Comparison of ENCODE assay signal across 8 mouse cellular contexts in genomic region chr14:79451681-79452590, GRCm38 (mm10). TPM values are rescaled to one million over a fixed set of nuclear protein-coding genes. Genes with fewer than 3 reads are reported as not detected.
A peak's percentile ranks its signal among the peaks of the same experiment; 100 is the strongest.
DNase-seq lines count a peak whose midpoint lies in the region; ATAC-seq and TF ChIP-seq lines count a peak whose summit lies in the region.
"Not testable (repeated sequence)": the region's sequence is repeated elsewhere in the genome, so short reads cannot be mapped to it uniquely, and the experiment has no call there.

Gene Kbtbd6 (plus strand): TSS chr14:79451835.

- not testable (repeated sequence) for H3K36me3 ChIP-seq in limb, embryonic 13.5 days; midbrain, embryonic 15.5 days (replicated peaks)

- not testable (repeated sequence) for H3K4me1 ChIP-seq in limb, embryonic 13.5 days; midbrain, embryonic 15.5 days

- 17% methylated on average over 49 of the region's 89 CpGs for WGBS in limb, embryonic 13.5 days
- WGBS in midbrain, embryonic 15.5 days, result 19% methylated on average over 47 of the region's 89 CpGs

- TF ChIP-seq POLR2A in brain, embryonic 14.5 days (IDR thresholded peaks at IDR 0.05; ENCODE audit: borderline replicate concordance, extremely low read depth, insufficient read depth, insufficient read length, poor library complexity, severe bottlenecking), result not testable (repeated sequence)

- peak within 1 kb of the TSS; percentile 69 for H3K4me2 ChIP-seq in limb, embryonic 13.5 days (replicated peaks)
- peak within 1 kb of the TSS; percentile 65 for H3K4me2 ChIP-seq in midbrain, embryonic 15.5 days

- not testable (repeated sequence) for TF ChIP-seq CTCF in brain, embryonic 14.5 days (IDR thresholded peaks at IDR 0.05; ENCODE audit: borderline replicate concordance, extremely low read depth, insufficient read depth, insufficient read length)

- not testable (repeated sequence) for H3K27ac ChIP-seq in limb, embryonic 13.5 days; midbrain, embryonic 15.5 days

- DNase-seq in B cell, adult 2 months, result peak; percentile 80 to 81
- peak; percentile 97 for DNase-seq in brain, embryonic 14.5 days (ENCODE audit: low read depth)
- peak; percentile 72 to 83 for DNase-seq in heart, adult 9 months (ENCODE audit: low spot score in 2 of 2)
- DNase-seq in kidney, adult 9 months, result peak; percentile 82
- peak; percentile 48 to 66 for DNase-seq in spleen, adult 18-20 months

- peak within 1 kb of the TSS; percentile 62; the same call in 1 of the 2 replicates for H3K9ac ChIP-seq in limb, embryonic 13.5 days
- peak within 1 kb of the TSS; percentile 27 for H3K9ac ChIP-seq in midbrain, embryonic 15.5 days

- peaks cover 12% of the 10 kb centered on the region for H3K9me3 ChIP-seq in limb, embryonic 13.5 days
- H3K9me3 ChIP-seq in midbrain, embryonic 15.5 days, result not testable (repeated sequence)

- ATAC-seq in erythroblast, adult 5-6 weeks (replicated peaks; ENCODE audit: low FRiP score, poor library complexity, severe bottlenecking), result peak; percentile 96
- peak; percentile 90 for ATAC-seq in limb, embryonic 13.5 days (ENCODE audit: low FRiP score, low read depth)
- ATAC-seq in midbrain, embryonic 15.5 days (replicated peaks), result peak; percentile 90

- H3K4me3 ChIP-seq in limb, embryonic 13.5 days, result peak within 1 kb of the TSS; percentile 59
- H3K4me3 ChIP-seq in midbrain, embryonic 15.5 days, result peak within 1 kb of the TSS; percentile 51

- H3K27me3 ChIP-seq in limb, embryonic 13.5 days; midbrain, embryonic 15.5 days (replicated peaks): not testable (repeated sequence)

RNA-seq across cellular contexts. Expression of gene Kbtbd6, which starts in this region (rescaled TPM):
- 2.6 and 3.7 TPM in 2 replicates for polyA plus RNA-seq in brain, embryonic 14.5 days (2012; rRNA removed)
- 0.96 and 2.1 TPM in 2 replicates for total RNA-seq in erythroblast, adult 5-6 weeks (2015; ENCODE audit: low replicate concordance)
- 2.6 and 3.6 TPM in 2 replicates for total RNA-seq in erythroblast, adult 5-6 weeks (2017; ENCODE audit: low replicate concordance)
- 3.4 and 3.7 TPM in 2 replicates for polyA plus RNA-seq in limb, embryonic 13.5 days (2015; fragmentation: Nextera tagmentation; extraction: Ambion mirVana)
- polyA plus RNA-seq in midbrain, embryonic 15.5 days (2015; fragmentation: Nextera tagmentation; extraction: Ambion mirVana), result 1.7 and 1.9 TPM in 2 replicates
